Mouse (Mus musculus) neural tube, embryonic 14.5 days (tissue): ENCODE data around the gene Cldn19. TPM values are rescaled to one million over a fixed set of nuclear protein-coding genes. Genes with fewer than 3 reads are reported as not detected.
A peak's percentile ranks its signal among the peaks of the same experiment; 100 is the strongest.

Experiments used
- ATAC-seq: fragments of 200-750 bp; cut with Nextera tagmentation; 2 replicates; pipeline ENCODE4 v1.8.0; 2017; ENCODE audit warnings: low read depth, mild to moderate bottlenecking, moderate TSS enrichment, moderate library complexity
- H3K27ac ChIP-seq: fragments of 300-500 bp; sonication (generic); 2 replicates; pipeline ENCODE4 v1.5.1; 2014; ENCODE audit warnings: low read depth, mild to moderate bottlenecking, control low read depth, low read length, moderate library complexity, mixed read lengths
- H3K27me3 ChIP-seq: fragments of 300-500 bp; sonication (generic); 2 replicates; pipeline ENCODE4 v1.6.1; 2014; ENCODE audit warnings: low read length; ENCODE audit not compliant: control insufficient read depth, insufficient read depth
- H3K36me3 ChIP-seq: fragments of 300-500 bp; sonication (generic); 2 replicates; pipeline ENCODE4 v1.6.1; 2014; ENCODE audit warnings: low read length, mixed read lengths; ENCODE audit not compliant: control insufficient read depth, insufficient read depth
- H3K4me1 ChIP-seq: fragments of 300-500 bp; sonication (generic); 2 replicates; pipeline ENCODE4 v1.6.1; 2014; ENCODE audit warnings: low read length; ENCODE audit not compliant: control insufficient read depth, insufficient read depth
- H3K4me2 ChIP-seq: fragments of 300-500 bp; sonication (generic); 2 replicates; pipeline ENCODE4 v1.6.1; 2014; ENCODE audit warnings: mild to moderate bottlenecking, low read depth, low read length, control low read depth
- H3K4me3 ChIP-seq: fragments of 300-500 bp; sonication (generic); 2 replicates; pipeline ENCODE4 v1.5.1; 2014; ENCODE audit warnings: low read depth, low read length, control low read depth, mixed read lengths
- H3K9ac ChIP-seq: fragments of 300-500 bp; sonication (generic); replicated peaks from 2 replicates; pipeline ENCODE4 v1.6.1; 2014; ENCODE audit warnings: low read depth, mild to moderate bottlenecking, control low read depth, low read length, mixed read lengths
- H3K9me3 ChIP-seq: fragments of 300-500 bp; sonication (generic); 2 replicates; pipeline ENCODE4 v1.6.1; 2016; ENCODE audit warnings: low read length; ENCODE audit not compliant: control insufficient read depth
- WGBS: fragments of 180-500 bp; shearing (Covaris S2); extraction: QIAGEN DNeasy Blood & Tissue Kit; methylation state at CpG from one replicate; pipeline ENCODE4 v1.1.7; 2014; 5-methylcytosine and 5-hydroxymethylcytosine counted together
- polyA plus RNA-seq: library from polyadenylated mRNA; unstranded; fragments of >200 nt; fragmentation: Nextera tagmentation; extraction: Ambion mirVana; gene quantifications from 2 replicates; pipeline ENCODE4 v1.2.1, GENCODE M21; 2014

Gene Cldn19
- polyA plus RNA-seq, 1 experiment from 2014 or later = 0.75 TPM

- Histone ChIP-seq H3K27me3 (no peaks in the 10 kb centered on the region), H3K36me3 (peaks cover 30% of the 10 kb centered on the region), H3K4me1 (peaks cover 6% of the 10 kb centered on the region; the same call in 1 of the 2 replicates), H3K27ac (no peak overlapping the region), H3K4me2 (no peak overlapping the region), H3K9me3 (no peaks in the 10 kb centered on the region), H3K9ac (no peak overlapping the region), H3K4me3 (no peak overlapping the region)
- WGBS = 76% methylated on average over 14 of the region's 14 CpGs
- ATAC-seq = no peak
These were observed 8.5 kb upstream of the Cldn19 start for GRCm38 (mm10) chr4:119246688-119247225.

DNA sequence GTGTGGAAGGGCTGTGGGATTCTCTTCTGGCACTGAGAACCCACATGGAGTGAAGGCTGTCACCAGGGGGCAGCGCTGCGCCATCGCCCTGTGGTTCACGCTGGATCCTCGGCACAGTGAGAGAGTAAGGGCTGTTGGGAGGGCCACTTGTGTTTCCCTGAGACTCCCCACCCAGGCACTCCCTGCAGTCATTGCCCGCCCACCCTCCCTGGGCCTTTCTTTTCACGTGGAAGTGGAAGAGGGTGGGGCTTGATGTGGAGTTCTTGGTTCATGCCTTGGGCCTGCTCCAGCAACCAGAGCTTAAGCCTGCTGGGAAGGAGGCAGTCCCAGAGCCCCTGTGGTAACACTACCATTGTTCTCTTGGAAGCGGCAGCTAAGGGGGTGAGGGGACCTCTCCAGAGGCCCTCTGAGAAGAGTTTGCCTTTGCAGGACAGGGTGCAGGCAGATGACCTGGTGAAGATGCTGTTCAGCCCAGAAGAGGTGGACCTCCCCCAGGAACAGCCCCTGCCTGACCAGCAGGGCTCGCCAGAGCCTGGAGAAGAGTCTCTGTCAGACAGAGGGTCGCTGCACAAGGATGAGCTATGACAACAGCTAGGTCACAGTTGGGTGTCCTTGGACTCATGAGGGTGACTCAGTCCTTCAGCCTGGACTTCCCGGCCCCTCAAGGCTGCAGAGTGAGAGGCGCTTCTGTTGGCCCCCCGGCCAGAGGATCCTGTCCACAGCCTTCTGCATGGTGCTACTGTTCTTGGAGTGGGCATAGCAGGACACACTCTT lies 7.6 kb upstream of the Cldn19 start:
- peak; percentile 74 for ATAC-seq
- Histone ChIP-seq H3K4me2 (no peak overlapping the region), H3K9ac (no peak overlapping the region), H3K27me3 (no peaks in the 10 kb centered on the region), H3K4me1 (peaks cover 6% of the 10 kb centered on the region; the same call in 1 of the 2 replicates), H3K27ac (peak overlapping the region; percentile 18; the same call in 1 of the 2 replicates), H3K9me3 (no peaks in the 10 kb centered on the region), H3K4me3 (no peak overlapping the region), H3K36me3 (peaks cover 21% of the 10 kb centered on the region)
- WGBS = 31% methylated on average over 13 of the region's 13 CpGs

DNA sequence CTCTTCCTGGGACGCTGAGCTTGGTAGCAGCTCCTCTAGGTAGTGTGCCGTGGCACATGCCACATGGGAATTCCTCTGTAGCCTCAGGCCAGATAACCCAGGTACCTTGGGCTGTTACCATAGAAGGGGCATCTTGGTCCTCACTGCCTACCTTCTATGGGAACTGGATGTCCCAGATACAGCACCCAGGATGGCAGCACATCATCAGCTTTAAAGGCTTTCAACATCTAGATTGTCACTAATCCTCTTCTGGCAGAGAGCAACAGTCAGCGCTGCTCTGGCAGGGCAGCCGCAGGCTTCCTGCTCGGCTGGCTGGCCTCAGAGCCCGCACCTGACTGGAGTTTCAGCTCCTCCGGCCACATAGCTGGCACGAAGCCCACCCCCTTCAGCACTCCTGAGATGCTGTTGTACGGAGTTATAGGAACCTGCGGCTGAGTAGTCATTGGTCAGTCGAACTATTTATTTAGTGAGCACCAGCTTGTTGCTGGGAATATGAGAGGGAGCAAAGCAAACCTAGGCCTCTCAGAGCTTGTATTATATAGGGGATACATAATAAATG lies 6.7 kb upstream of the Cldn19 start:
- no peaks in the 10 kb centered on the region for H3K27me3 ChIP-seq
- no peak overlapping the region for H3K27ac ChIP-seq
- H3K4me3 ChIP-seq = no peak overlapping the region
- ATAC-seq = no peak
- no peak overlapping the region for H3K9ac ChIP-seq
- no peaks in the 10 kb centered on the region for H3K9me3 ChIP-seq
- H3K4me1 ChIP-seq = peaks cover 6% of the 10 kb centered on the region; the same call in 1 of the 2 replicates
- WGBS = 85% methylated on average over 11 of the region's 11 CpGs
- H3K4me2 ChIP-seq = no peak overlapping the region
- peaks cover 14% of the 10 kb centered on the region for H3K36me3 ChIP-seq

- Histone ChIP-seq H3K27me3 (no peaks in the 10 kb centered on the region), H3K27ac (no peak overlapping the region), H3K9ac (no peak overlapping the region), H3K4me2 (no peak overlapping the region), H3K4me1 (peaks cover 9% of the 10 kb centered on the region), H3K36me3 (no peaks in the 10 kb centered on the region; the same call in 1 of the 2 replicates), H3K9me3 (no peaks in the 10 kb centered on the region), H3K4me3 (no peak overlapping the region)
- no peak for ATAC-seq
- 63% methylated on average over 7 of the region's 7 CpGs for WGBS
These were observed 3.0 kb upstream of the Cldn19 start for GRCm38 (mm10) chr4:119252025-119252808.

- no peak overlapping the region for H3K4me3 ChIP-seq
- no peaks in the 10 kb centered on the region for H3K9me3 ChIP-seq
- no peak overlapping the region for H3K4me2 ChIP-seq
- peak; percentile 65 for ATAC-seq
- WGBS = 24% methylated on average over 9 of the region's 9 CpGs
- peak overlapping the region; percentile 45 for H3K27ac ChIP-seq
- no peak overlapping the region for H3K9ac ChIP-seq
- H3K27me3 ChIP-seq = no peaks in the 10 kb centered on the region
- H3K4me1 ChIP-seq = peaks cover 6% of the 10 kb centered on the region
- H3K36me3 ChIP-seq = no peaks in the 10 kb centered on the region
These were observed 1.1 kb upstream of the Cldn19 start for GRCm38 (mm10) chr4:119254012-119254618.

GRCm38 (mm10) chr4:119257083-119257482 lies 1.9 kb downstream of the Cldn19 start:
- Histone ChIP-seq H3K4me2 (no peak overlapping the region), H3K36me3 (no peaks in the 10 kb centered on the region), H3K27ac (no peak overlapping the region), H3K9me3 (no peaks in the 10 kb centered on the region), H3K4me3 (no peak overlapping the region), H3K9ac (no peak overlapping the region), H3K27me3 (no peaks in the 10 kb centered on the region), H3K4me1 (peaks cover 6% of the 10 kb centered on the region)
- 81% methylated on average over 6 of the region's 6 CpGs for WGBS
- no peak for ATAC-seq

GRCm38 (mm10) chr4:119259344-119260254 lies 4.4 kb downstream of the Cldn19 start:
- Histone ChIP-seq H3K9me3 (no peaks in the 10 kb centered on the region), H3K27ac (no peak overlapping the region), H3K4me2 (no peak overlapping the region), H3K4me3 (no peak overlapping the region), H3K27me3 (no peaks in the 10 kb centered on the region), H3K36me3 (no peaks in the 10 kb centered on the region), H3K4me1 (no peaks in the 10 kb centered on the region), H3K9ac (no peak overlapping the region)
- ATAC-seq = no peak
- 79% methylated on average over 15 of the region's 15 CpGs for WGBS

GRCm38 (mm10) chr4:119261087-119261713 lies 6.0 kb downstream of the Cldn19 start:
- Histone ChIP-seq H3K9ac (no peak overlapping the region), H3K9me3 (no peaks in the 10 kb centered on the region), H3K27ac (no peak overlapping the region), H3K4me3 (no peak overlapping the region), H3K27me3 (no peaks in the 10 kb centered on the region), H3K36me3 (no peaks in the 10 kb centered on the region), H3K4me1 (no peaks in the 10 kb centered on the region), H3K4me2 (no peak overlapping the region)
- ATAC-seq = no peak
- WGBS = 70% methylated on average over 7 of the region's 7 CpGs
